Mouse (Mus musculus) midbrain, embryonic 10.5 days (tissue): ENCODE data around the gene Gdf1. TPM values are rescaled to one million over a fixed set of nuclear protein-coding genes. Genes with fewer than 3 reads are reported as not detected.
A peak's percentile ranks its signal among the peaks of the same experiment; 100 is the strongest.

Experiments used
- DNase-seq: peaks from one replicate; pipeline ENCODE4 v3.0.0-alpha.2; 2017; ENCODE audit warnings: low spot score
- H3K27ac ChIP-seq: fragments of 300-500 bp; sonication (generic); replicated peaks from 2 replicates; pipeline ENCODE4 v1.5.1; 2016; ENCODE audit warnings: mild to moderate bottlenecking
- H3K27me3 ChIP-seq: fragments of 300-500 bp; sonication (generic); 2 replicates; pipeline ENCODE4 v1.6.1; 2016; ENCODE audit warnings: low read depth, mild to moderate bottlenecking; ENCODE audit not compliant: poor library complexity, severe bottlenecking
- H3K36me3 ChIP-seq: fragments of 300-500 bp; sonication (generic); 2 replicates; pipeline ENCODE4 v1.6.1; 2016; ENCODE audit warnings: mild to moderate bottlenecking, moderate library complexity
- H3K4me1 ChIP-seq: fragments of 300-500 bp; sonication (generic); 2 replicates; pipeline ENCODE4 v1.6.1; 2016
- H3K4me3 ChIP-seq: fragments of 300-500 bp; sonication (generic); 2 replicates; pipeline ENCODE4 v1.5.1; 2016; ENCODE audit warnings: mild to moderate bottlenecking, moderate library complexity
- H3K9me3 ChIP-seq: fragments of 300-500 bp; sonication (generic); replicated peaks from 2 replicates; pipeline ENCODE4 v1.6.1; 2016; ENCODE audit warnings: mild to moderate bottlenecking
- WGBS: fragments of 180-500 bp; shearing (Covaris S2); methylation state at CpG from one replicate; pipeline ENCODE4 v1.1.7; 2016; 5-methylcytosine and 5-hydroxymethylcytosine counted together
- polyA plus RNA-seq: library from polyadenylated mRNA; unstranded; fragments of >200 nt; fragmentation: Nextera tagmentation; extraction: Ambion mirVana; gene quantifications from 2 replicates; pipeline ENCODE4 v1.2.1, GENCODE M21; 2016

The Gdf1 gene
- polyA plus RNA-seq, 1 experiment from 2014 or later, result 5.7 TPM

DNA sequence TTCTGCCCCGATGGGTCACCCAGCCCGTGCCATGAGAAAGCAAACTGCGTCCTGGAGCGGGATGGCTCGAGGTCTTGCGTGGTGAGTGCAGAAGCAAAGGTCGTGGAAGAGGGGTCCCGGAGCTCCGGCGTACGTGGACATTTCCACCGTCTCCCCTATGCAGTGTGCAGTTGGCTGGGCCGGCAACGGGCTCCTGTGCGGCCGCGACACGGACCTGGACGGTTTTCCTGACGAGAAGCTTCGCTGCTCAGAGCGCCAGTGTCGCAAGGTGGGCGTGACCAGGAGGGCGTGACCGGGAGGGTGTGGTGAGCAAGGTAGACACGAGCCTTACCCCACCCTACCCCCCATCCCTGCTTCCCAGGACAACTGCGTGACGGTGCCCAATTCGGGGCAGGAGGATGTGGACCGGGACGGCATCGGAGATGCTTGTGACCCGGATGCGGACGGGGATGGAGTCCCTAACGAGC is 46.7 kb downstream of the Gdf1 start:
- Histone ChIP-seq H3K9me3 (no peaks in the 10 kb centered on the region), H3K27me3 (peaks cover 98% of the 10 kb centered on the region), H3K27ac (no peak overlapping the region), H3K4me1 (peaks cover 36% of the 10 kb centered on the region), H3K4me3 (peak overlapping the region; percentile 12), H3K36me3 (no peaks in the 10 kb centered on the region)
- WGBS, result 9% methylated on average over 37 of the region's 37 CpGs
- DNase-seq, result peak; percentile 34

DNA sequence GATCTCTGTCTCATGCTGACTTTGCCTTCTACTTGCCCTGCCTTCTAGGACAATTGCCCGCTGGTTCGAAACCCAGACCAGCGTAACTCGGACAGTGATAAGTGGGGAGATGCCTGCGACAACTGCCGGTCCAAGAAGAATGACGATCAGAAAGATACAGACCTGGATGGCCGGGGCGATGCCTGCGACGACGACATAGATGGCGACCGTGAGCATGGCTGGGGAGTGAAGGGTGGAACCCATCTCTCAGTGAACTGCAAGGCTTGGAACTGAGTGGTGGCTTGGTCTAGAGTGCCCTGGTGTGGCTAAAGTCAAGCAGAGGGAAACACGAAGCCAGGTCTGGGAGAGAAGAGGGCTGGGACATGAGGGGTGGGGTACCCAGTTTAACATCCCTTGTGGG is 47.4 kb downstream of the Gdf1 start:
- no peak overlapping the region for H3K4me3 ChIP-seq
- H3K36me3 ChIP-seq, result no peaks in the 10 kb centered on the region
- peaks cover 36% of the 10 kb centered on the region for H3K4me1 ChIP-seq
- no peak for DNase-seq
- 14% methylated on average over 15 of the region's 15 CpGs for WGBS
- H3K27ac ChIP-seq, result no peak overlapping the region
- H3K9me3 ChIP-seq, result no peaks in the 10 kb centered on the region
- peaks cover 98% of the 10 kb centered on the region for H3K27me3 ChIP-seq

DNA sequence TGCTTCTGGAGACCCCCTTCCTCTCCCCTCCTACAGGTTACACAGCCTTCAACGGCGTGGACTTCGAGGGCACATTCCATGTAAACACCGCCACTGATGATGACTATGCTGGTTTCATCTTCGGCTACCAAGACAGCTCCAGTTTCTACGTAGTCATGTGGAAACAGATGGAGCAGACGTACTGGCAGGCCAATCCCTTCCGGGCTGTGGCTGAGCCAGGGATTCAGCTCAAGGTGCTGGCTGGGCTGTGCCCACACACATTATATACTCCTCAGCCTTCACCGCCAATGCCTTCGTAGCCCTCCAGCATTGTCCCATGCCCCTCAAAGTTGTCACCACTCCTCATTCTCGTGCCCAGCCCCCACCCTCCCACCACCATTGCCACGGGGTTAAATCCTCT is 50.5 kb downstream of the Gdf1 start:
- WGBS, result 86% methylated on average over 12 of the region's 12 CpGs
- no peak overlapping the region for H3K4me3 ChIP-seq
- H3K9me3 ChIP-seq, result no peaks in the 10 kb centered on the region
- H3K36me3 ChIP-seq, result peaks cover under 1% of the 10 kb centered on the region; the same call in 1 of the 2 replicates
- no peak overlapping the region for H3K27ac ChIP-seq
- H3K27me3 ChIP-seq, result peaks cover 75% of the 10 kb centered on the region
- peaks cover 16% of the 10 kb centered on the region for H3K4me1 ChIP-seq
- DNase-seq, result no peak

Other genes with a start within 250 kb of the Gdf1 start
- 0.06 and 0.22 TPM in 2 replicates for gene Hapln4, start 246.4 kb upstream of the Gdf1 start, polyA plus RNA-seq
- 14.4 and 44.7 TPM in 2 replicates for gene Ncan, start 208.9 kb upstream of the Gdf1 start, polyA plus RNA-seq
- gene Nr2c2ap, start 198.5 kb upstream of the Gdf1 start, polyA plus RNA-seq, result 28.4 and 30.7 TPM in 2 replicates
- gene Rfxank, start 190.7 kb upstream of the Gdf1 start, polyA plus RNA-seq, result 16.1 and 18.1 TPM in 2 replicates
- gene Borcs8, start 190.3 kb upstream of the Gdf1 start, polyA plus RNA-seq, result 38.2 and 41.3 TPM in 2 replicates
- 0.46 and 0.86 TPM in 2 replicates for gene Mef2b, start 190.1 kb upstream of the Gdf1 start, polyA plus RNA-seq
- 66.1 and 73.4 TPM in 2 replicates for gene Tmem161a, start 157.5 kb upstream of the Gdf1 start, polyA plus RNA-seq
- gene Slc25a42, start 117.5 kb upstream of the Gdf1 start, polyA plus RNA-seq, result 2.2 and 2.7 TPM in 2 replicates
- gene Sugp2, start 95.6 kb upstream of the Gdf1 start, polyA plus RNA-seq, result 57.6 and 62.4 TPM in 2 replicates
- 35.7 and 38.8 TPM in 2 replicates for gene Armc6, start 95.4 kb upstream of the Gdf1 start, polyA plus RNA-seq
- gene Homer3, start 47.0 kb upstream of the Gdf1 start, polyA plus RNA-seq, result 102 and 111 TPM in 2 replicates
- 56.4 and 57.4 TPM in 2 replicates for gene Ddx49, start 27.3 kb upstream of the Gdf1 start, polyA plus RNA-seq
- 308 and 311 TPM in 2 replicates for gene Cope, start 27.3 kb upstream of the Gdf1 start, polyA plus RNA-seq
- 4.6 and 5.3 TPM in 2 replicates for gene Cers1, start 14.0 kb upstream of the Gdf1 start, polyA plus RNA-seq
- 16.8 and 19.1 TPM in 2 replicates for gene Upf1, start 23.5 kb downstream of the Gdf1 start, polyA plus RNA-seq
- 0.37 and 0.39 TPM in 2 replicates for gene Comp, start 43.7 kb downstream of the Gdf1 start, polyA plus RNA-seq
- gene Crtc1, start 109.8 kb downstream of the Gdf1 start, polyA plus RNA-seq, result 12.9 and 16.5 TPM in 2 replicates
- gene Klhl26, start 147.2 kb downstream of the Gdf1 start, polyA plus RNA-seq, result 16.9 and 20.7 TPM in 2 replicates
- 7.9 and 8.3 TPM in 2 replicates for gene Tmem59l, start 157.5 kb downstream of the Gdf1 start, polyA plus RNA-seq
- 0.42 and 2.3 TPM in 2 replicates for gene Crlf1, start 163.3 kb downstream of the Gdf1 start, polyA plus RNA-seq
- gene Rex1bd, start 176.9 kb downstream of the Gdf1 start, polyA plus RNA-seq, result 138 and 140 TPM in 2 replicates
- 836 and 881 TPM in 2 replicates for gene Uba52, start 181.0 kb downstream of the Gdf1 start, polyA plus RNA-seq
- gene Fkbp8, start 197.9 kb downstream of the Gdf1 start, polyA plus RNA-seq, result 300 and 314 TPM in 2 replicates
- 56.5 and 58.8 TPM in 2 replicates for gene Kxd1, start 198.1 kb downstream of the Gdf1 start, polyA plus RNA-seq
- 18.0 and 22.7 TPM in 2 replicates for gene Ell, start 209.6 kb downstream of the Gdf1 start, polyA plus RNA-seq